Mouse (Mus musculus) fat pad, adult 2 months (tissue): ENCODE results near the gene Prps1l3.
"Not testable (repeated sequence)": the region's sequence is repeated elsewhere in the genome, so short reads cannot be mapped to it uniquely, and the experiment has no call there.

ENCODE experiments used
- DNase-seq: peaks from one replicate; pipeline ENCODE4 v3.0.0-alpha.2; 2011; ENCODE audit warnings: low read depth, low spot score; ENCODE audit errors: extremely low read depth

The Prps1l3 gene

DNA sequence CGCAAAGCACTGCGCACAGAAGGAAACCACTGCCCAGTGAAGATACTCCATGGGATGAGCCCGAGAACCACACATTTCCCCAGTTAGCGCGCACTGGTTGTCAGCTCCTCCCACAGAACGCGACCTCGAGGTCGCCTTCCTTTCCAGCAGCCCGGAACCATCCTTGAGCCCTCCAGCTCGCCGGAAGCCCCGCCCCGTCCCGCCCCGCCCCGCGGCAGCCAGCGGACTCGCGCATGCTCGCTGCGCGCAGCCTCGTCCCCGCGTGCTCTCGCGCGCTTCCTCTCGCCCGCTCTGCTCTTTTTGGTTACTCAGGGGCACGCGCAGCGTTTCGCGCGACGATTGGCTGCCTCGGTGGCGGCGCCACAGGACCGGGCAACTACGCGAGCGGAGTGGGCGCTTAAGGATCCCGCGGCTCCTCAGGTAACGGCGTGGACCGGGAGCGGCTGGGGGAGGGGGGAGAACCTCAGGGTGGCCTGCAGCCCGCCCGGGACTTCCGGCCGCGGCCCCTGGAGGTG is at the start of gene Prps1l3, which contains the start of gene Mipol1:
Gene Prps1l3, plus strand, starts transcription at position 221 of the 515 bp plus-strand sequence.
Gene Mipol1, plus strand, starts transcription at position 236 of the 515 bp plus-strand sequence.
- no peak for DNase-seq

GRCm38 (mm10) chr12:57184401-57185147 is 45.6 kb upstream of the Prps1l3 start:
- DNase-seq, result no peak

DNA sequence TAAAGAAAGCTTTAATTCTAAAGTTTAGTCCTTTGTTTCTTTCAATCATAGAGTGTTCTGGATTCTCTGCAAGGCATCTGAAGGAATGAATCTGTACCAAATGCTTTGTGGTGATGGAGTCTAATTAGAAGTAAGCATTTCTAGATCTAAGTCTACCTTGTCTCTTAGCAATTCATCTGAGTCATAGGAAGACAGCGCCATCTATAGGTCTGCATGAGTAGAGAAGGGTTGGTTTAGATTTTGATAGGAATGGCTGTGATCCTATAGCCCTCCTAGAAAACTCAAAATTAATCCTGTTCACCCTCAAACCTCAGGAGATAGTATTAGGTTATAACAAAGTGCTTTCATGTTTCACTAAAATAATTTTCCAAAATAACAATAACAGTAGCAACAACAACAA is 44.7 kb upstream of the Prps1l3 start:
- DNase-seq, result no peak

- DNase-seq, result no peak
Measured at GRCm38 (mm10) chr12:57186126-57186525, 44.1 kb upstream of the Prps1l3 start.

GRCm38 (mm10) chr12:57187032-57187431 is 43.2 kb upstream of the Prps1l3 start:
- no peak for DNase-seq

GRCm38 (mm10) chr12:57194609-57195008 is 35.6 kb upstream of the Prps1l3 start:
- no peak for DNase-seq

DNA sequence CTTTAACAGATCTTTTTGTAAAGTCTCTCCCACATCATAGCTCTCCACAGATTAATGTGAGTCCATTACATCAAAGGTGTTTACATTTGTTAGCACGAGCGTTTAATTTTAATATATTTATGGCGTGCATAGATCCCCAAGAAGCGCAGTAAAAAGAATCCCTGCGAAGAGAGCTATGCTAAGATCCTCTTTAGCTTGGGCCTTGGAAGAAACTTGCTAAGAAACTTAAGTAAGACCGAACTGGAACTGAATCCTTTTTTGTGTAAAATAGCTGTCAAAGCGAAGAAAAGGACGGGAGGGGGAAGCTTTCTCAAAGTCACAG is 34.0 kb upstream of the Prps1l3 start:
- DNase-seq, result no peak

GRCm38 (mm10) chr12:57196608-57197362 is 33.4 kb upstream of the Prps1l3 start:
- no peak for DNase-seq

- no peak for DNase-seq
Measured at GRCm38 (mm10) chr12:57197363-57198026, 32.7 kb upstream of the Prps1l3 start, which contains the start of gene Slc25a21. Gene Slc25a21 (minus strand): TSS chr12:57197472.

DNA sequence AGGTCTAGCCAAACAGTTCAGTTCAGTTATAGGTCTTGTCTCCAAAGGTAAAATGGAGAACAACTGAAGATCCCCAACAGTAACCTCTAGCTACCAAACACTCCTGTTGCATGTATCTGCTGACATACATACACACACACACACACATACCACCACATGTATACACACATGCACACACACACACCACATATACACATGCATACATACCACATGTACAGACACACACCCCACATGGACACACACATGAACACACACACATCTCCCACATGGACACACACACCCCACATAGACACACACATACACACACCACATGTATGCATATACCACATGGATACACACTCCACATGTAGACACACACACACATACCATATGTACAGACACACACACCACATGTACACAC is 31.9 kb upstream of the Prps1l3 start:
- DNase-seq, result no peak

DNA sequence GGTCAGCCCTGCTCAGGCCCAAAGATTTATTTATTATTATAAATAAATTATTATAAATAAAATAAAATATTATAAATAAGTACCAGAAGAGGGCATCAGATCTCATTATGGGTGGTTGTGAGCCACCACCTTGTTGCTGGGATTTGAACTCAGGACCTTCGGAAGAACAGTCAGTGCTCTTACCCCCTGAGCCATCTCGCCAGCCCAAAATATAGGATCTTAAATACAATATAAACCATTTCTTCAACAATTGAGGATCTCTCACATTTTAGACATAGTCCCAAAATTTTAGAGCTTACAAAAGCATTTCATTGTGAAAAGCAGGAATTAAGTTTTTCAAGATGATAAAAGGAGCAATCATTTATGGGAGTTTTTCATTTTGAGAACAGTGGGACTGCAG is 30.8 kb upstream of the Prps1l3 start:
- DNase-seq, result no peak

DNA sequence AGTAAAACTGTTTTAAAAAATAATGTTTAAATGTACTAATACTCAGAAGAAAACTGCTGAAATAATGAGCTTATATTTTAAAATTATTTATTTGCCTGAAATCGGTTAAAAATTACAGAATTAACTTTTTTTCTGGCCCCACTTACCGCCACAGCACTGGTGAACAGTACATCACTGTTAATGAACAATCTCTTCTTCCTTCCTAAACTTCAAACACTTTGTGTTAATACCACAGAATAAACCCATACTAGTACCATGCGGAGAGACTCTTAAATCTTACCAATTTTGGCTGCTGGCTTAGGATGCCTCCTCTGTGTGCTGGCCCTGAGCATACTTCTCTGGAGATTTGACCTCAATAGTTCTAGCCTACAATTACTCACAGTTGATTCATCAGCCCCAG is 28.3 kb upstream of the Prps1l3 start:
- DNase-seq, result no peak

DNA sequence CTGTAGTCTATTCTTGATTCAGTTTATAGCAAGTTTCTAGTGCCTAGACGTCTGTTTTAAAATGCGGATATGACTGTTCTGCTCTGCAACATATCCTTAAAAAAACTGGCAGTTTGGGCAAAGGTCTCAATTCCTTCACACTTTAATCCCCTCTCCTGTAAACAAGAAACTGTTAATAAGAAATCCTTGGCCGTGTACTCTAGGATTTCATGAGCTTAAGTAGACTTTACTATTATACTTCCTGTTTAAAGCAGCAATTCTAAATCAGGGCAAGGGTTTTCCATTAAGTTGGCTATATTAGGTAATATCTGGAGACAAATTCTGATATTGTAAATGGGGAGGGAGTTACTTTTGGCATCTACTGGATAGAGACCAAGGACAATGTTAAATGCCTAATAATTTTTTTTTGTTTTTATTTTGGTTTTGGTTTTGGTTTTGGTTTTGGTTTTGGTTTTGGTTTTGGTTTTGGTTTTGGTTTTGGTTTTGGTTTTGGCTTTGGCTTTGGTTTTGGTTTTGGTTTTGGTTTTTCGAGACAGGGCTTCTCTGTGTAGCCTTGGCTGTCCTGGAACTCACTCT is 25.8 kb upstream of the Prps1l3 start:
- DNase-seq, result no peak

DNA sequence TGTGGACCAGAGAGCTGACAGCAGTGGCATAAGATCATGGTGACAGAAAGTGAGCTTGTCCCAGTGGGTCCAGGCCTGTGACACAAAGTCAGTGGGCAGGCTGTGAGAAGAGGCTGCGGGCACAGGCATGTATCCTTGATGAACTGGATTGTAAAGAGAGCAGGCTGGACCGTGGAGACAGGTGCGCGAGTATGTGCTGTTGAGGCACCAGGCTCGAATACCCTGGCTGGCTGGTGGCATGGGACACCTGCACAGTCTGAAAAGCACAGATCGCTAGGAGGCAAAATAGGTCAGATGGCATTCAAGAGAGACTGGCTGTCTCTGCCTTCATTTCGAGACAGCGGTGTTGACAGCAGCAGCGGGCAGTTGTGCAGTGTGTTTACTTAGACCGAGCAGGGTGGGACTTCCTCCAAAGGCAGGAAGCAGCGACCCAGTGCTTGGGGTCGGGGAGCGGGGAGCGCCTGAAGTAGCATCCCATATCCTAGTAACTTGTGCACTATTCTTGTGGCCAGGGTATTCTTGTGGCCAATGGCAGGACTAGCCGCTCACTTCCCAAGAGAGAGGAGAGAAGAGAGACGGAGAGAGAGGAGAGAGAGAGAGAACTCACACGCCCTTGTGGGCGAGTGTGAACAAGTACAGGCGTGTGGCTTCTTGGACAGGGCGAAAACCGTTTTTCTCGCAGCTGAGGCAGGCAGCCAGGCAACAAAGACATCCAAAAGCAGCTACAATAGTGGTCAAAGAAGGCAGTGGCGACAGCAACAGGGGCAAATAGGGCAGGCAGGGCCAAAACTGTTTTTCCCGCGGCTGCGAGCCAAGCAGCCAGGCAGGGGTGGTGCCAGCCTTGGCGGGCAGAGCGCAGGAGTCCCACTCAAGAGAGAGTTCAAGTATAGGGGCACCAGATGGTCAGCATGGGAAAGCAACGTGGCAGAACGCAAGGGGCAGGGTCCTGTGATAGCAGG is 18.6 kb upstream of the Prps1l3 start:
- DNase-seq, result no peak

- not testable (repeated sequence) for DNase-seq
Measured at GRCm38 (mm10) chr12:57212463-57212862, 17.7 kb upstream of the Prps1l3 start.

DNA sequence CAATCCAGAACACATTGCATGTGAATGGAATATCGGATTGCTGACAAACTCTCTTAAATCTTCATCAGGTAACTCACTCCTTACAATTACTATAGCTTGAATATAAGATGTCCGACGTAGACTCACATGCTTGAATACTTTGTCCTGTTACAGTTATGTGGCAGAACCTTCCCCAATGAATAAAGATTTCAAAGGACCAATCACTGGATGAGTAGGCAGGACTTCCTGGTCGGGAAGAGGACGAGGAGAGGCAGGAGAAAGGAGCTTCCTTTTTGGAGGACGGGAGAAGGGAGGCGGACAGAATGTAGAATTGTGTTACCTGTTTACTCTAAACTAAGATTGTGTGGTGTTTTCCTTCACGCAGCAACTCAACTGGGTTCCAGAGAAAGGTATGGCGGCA is 3.8 kb upstream of the Prps1l3 start:
- DNase-seq, result no peak

DNA sequence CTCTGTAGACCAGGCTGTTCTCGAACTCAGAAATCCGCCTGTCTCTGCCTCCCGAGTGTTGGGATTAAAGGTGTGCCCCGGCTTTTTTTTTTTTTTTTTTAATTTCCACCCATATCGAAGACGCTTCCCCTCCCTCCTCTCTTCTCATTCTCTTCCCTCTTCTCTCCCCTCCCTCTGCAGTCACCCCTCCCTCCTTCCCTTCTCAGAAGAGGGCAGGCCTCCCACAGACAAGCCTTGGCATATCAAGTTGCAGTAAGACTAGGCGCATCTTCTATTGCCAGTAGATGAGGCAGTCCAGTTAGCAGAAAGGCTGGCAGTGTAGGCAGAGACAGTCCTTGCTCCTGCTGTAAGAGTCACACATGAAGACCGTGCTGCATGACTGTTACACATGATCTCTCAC is 2.4 kb upstream of the Prps1l3 start:
- DNase-seq, result no peak

DNA sequence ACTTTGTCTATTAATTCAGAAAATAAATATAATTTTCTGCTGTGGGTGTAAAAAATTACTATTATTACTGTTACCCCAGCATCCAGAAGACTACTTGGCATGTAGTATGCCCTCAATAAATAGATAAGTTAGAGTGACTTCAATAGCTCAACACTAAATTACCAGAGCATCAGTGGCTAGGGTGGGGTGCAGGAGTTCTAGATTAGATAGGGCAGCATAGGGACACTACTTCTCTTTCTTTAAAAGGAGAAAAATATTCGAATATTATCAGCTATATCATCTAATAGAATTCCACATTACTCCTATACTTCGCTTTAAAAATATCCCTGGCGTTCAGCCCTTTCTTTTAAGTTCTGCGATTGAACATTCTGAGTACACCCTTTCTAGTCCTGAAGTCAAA is 509 bp upstream of the Prps1l3 start:
- no peak for DNase-seq

DNA sequence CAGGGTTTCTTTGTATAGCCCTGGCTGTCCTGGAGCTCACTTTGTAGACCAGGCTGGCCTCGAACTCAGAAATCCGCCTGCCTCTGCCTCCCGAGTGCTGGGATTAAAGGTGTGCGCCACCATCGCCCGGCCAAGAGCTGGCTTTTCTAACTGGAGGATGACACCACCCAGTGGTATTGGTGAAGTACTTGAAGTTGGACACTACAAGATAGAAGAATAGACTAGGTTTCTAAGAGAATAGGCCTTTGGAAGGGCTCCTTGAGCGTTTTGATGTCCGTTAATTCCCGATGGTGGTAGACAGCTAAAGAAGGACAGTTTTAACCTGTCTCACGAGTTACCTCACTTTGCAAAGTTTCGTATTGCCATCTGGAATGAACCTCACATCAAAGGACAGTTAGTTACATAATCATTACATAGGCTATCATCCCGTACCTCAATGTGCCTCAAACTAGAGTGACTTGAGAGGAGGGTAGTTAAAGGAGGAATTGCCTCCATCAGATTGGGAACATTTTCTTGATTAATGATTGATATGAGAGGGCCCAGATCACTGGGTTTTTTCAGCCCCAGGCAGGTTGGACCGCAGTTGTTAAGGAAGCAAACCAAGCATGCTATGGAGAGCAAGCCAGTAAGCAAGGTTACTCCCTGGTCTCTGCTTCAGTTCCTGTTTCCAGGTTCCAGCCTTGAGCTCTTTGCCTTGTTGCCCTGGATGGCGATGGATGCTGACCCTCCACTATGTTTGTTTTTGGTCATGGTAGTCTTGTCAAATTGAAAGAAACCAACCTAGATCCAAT is 1.1 kb downstream of the Prps1l3 start:
- no peak for DNase-seq
